Mouse (Mus musculus) kidney, adult 2 months (tissue): ENCODE data around the gene Kdsr.

Experiments
- CTCF ChIP-seq: fragments of 200-500 bp; conservative IDR thresholded peaks from 2 replicates; pipeline ENCODE4 v1.5.1; 2011; ENCODE audit warnings: low read depth, mild to moderate bottlenecking, control low read depth, low read length, moderate library complexity, mixed read lengths; ENCODE audit not compliant: insufficient read depth, insufficient read length
- POLR2A ChIP-seq: fragments of 200-500 bp; IDR thresholded peaks from one replicate; pipeline ENCODE4 v1.6.1; 2011; ENCODE audit warnings: low read depth, low read length, control low read depth

DNA sequence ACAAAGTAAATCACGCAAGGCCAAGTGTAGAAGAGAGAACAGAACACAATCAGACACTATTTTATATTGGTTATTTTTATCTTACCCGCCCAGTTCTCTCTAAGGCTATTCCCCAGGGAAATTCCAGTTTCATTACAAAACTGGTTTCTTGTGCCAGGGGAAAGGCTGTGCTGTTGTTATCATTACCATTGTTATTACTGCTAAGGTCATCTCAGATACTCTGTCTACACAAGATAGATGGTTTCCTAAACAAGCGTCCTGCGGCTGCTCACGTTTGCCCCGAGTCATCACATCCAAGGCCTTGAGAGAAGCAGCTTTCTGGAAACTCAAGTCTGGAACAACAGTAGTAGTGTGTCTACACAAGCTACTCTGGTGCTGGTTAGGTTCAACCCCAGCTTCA lies 65.2 kb downstream of the Kdsr start:
- TF ChIP-seq POLR2A, result no peak
- no peak for TF ChIP-seq CTCF
